In the genomic region with DNA sequence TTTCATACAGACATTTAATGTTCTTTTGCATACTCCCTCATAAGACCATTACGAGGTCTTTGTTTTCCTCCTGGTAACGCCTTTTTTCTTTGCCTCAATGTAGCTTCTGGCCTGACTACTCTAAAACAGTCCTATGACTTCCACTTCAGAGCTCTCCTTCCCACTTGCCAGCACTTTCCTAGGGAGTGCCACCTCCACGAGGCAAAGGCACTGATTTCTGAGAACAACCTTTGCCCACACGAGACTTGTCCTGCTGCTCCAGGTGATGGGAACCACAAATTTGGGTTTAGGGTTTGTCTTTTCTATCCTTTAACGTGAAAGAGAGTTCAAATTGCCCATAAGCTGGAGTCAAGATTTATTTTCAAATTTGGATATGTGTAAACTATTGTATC, we compare ENCODE assay signal across 7 mouse cellular contexts. TPM values are rescaled to one million over a fixed set of nuclear protein-coding genes. Genes with fewer than 3 reads are reported as not detected.
DNase-seq lines count a peak whose midpoint lies in the region; ATAC-seq and TF ChIP-seq lines count a peak whose summit lies in the region.

No protein-coding gene starts in this region.

- no peak for DNase-seq in neural tube, embryonic 11.5 days (ENCODE audit: low spot score)
- no peak for DNase-seq in neural tube, embryonic 10.5 days (ENCODE audit: extremely low spot score, low spot score)
- DNase-seq in stomach, postnatal 0 days (ENCODE audit: low spot score) = no peak
- no peak for DNase-seq in spleen, postnatal 10 days (ENCODE audit: low spot score in 2 of 2)
- no peak for DNase-seq in urinary bladder, adult 18-20 months (ENCODE audit: low spot score in 2 of 2)

- H3K4me2 ChIP-seq in neural tube, embryonic 11.5 days (ENCODE audit: low read depth) = peak overlapping the region; percentile 45
- peak overlapping the region; percentile 82 for H3K4me2 ChIP-seq in forebrain, embryonic 13.5 days
- peak overlapping the region; percentile 67 for H3K4me2 ChIP-seq in liver, embryonic 12.5 days
- peak overlapping the region; percentile 70 for H3K4me2 ChIP-seq in stomach, postnatal 0 days (replicated peaks; ENCODE audit: low read depth)

- peaks cover 34% of the 10 kb centered on the region for H3K36me3 ChIP-seq in neural tube, embryonic 11.5 days (ENCODE audit: control insufficient read depth, insufficient read depth, low read length)
- H3K36me3 ChIP-seq in forebrain, embryonic 13.5 days (ENCODE audit: poor library complexity, severe bottlenecking) = peaks cover 76% of the 10 kb centered on the region
- H3K36me3 ChIP-seq in liver, embryonic 12.5 days = peaks cover 80% of the 10 kb centered on the region
- H3K36me3 ChIP-seq in stomach, postnatal 0 days (ENCODE audit: control insufficient read depth, insufficient read depth, low read length) = peaks cover 24% of the 10 kb centered on the region

- peak overlapping the region; percentile 76; the same call in 1 of the 2 replicates for H3K27ac ChIP-seq in neural tube, embryonic 11.5 days (ENCODE audit: low read depth, low read length)
- H3K27ac ChIP-seq in forebrain, embryonic 13.5 days = peak overlapping the region; percentile 84
- H3K27ac ChIP-seq in liver, embryonic 12.5 days = peak overlapping the region; percentile 86
- peak overlapping the region; percentile 92 for H3K27ac ChIP-seq in stomach, postnatal 0 days (replicated peaks)

- ATAC-seq in neural tube, embryonic 11.5 days (ENCODE audit: insufficient read depth, low FRiP score, low TSS enrichment) = no peak
- ATAC-seq in forebrain, embryonic 13.5 days = no peak
- no peak for ATAC-seq in liver, embryonic 12.5 days
- ATAC-seq in stomach, postnatal 0 days (ENCODE audit: low FRiP score, low TSS enrichment) = peak; percentile 23; the same call in 1 of the 2 replicates

- TF ChIP-seq CTCF in stomach, postnatal 0 days (IDR thresholded peaks at IDR 0.05; ENCODE audit: low read depth) = no peak; the same call in 1 of the 2 replicates

- 46% methylated on average over 5 of the region's 5 CpGs for WGBS in neural tube, embryonic 11.5 days
- 51% methylated on average over 5 of the region's 5 CpGs for WGBS in forebrain, embryonic 13.5 days
- WGBS in liver, embryonic 12.5 days (ENCODE audit: insufficient replicate concordance) = 41% methylated on average over 5 of the region's 5 CpGs
- WGBS in stomach, postnatal 0 days = 16% methylated on average over 5 of the region's 5 CpGs

- H3K4me1 ChIP-seq in neural tube, embryonic 11.5 days (ENCODE audit: control insufficient read depth, insufficient read depth, low read length) = no peaks in the 10 kb centered on the region
- H3K4me1 ChIP-seq in forebrain, embryonic 13.5 days = peaks cover 25% of the 10 kb centered on the region
- H3K4me1 ChIP-seq in liver, embryonic 12.5 days = peaks cover 42% of the 10 kb centered on the region
- H3K4me1 ChIP-seq in stomach, postnatal 0 days (replicated peaks; ENCODE audit: control insufficient read depth, insufficient read depth) = 0 out of 2 replicates have a peak, but pooled peaks cover 3% of the 10 kb centered on the region

- H3K27me3 ChIP-seq in neural tube, embryonic 11.5 days (ENCODE audit: control insufficient read depth, insufficient read depth, low read length) = no peaks in the 10 kb centered on the region
- H3K27me3 ChIP-seq in forebrain, embryonic 13.5 days = no peaks in the 10 kb centered on the region
- H3K27me3 ChIP-seq in liver, embryonic 12.5 days (replicated peaks) = no peaks in the 10 kb centered on the region
- no peaks in the 10 kb centered on the region for H3K27me3 ChIP-seq in stomach, postnatal 0 days (ENCODE audit: control insufficient read depth, insufficient read depth, low read length)

- H3K4me3 ChIP-seq in neural tube, embryonic 11.5 days (ENCODE audit: low read depth, low read length) = peak overlapping the region; percentile 47
- peak overlapping the region; percentile 73 for H3K4me3 ChIP-seq in forebrain, embryonic 13.5 days
- H3K4me3 ChIP-seq in liver, embryonic 12.5 days = peak overlapping the region; percentile 80
- peak overlapping the region; percentile 43 for H3K4me3 ChIP-seq in stomach, postnatal 0 days (ENCODE audit: low read depth, low read length)

- no peak for TF ChIP-seq EP300 in stomach, postnatal 0 days (optimal IDR thresholded peaks at IDR 0.05)

- peak overlapping the region; percentile 60 for H3K9ac ChIP-seq in neural tube, embryonic 11.5 days (ENCODE audit: low read length)
- H3K9ac ChIP-seq in forebrain, embryonic 13.5 days = peak overlapping the region; percentile 53
- peak overlapping the region; percentile 70 for H3K9ac ChIP-seq in liver, embryonic 12.5 days
- H3K9ac ChIP-seq in stomach, postnatal 0 days (ENCODE audit: low read length) = peak overlapping the region; percentile 69

- no peaks in the 10 kb centered on the region for H3K9me3 ChIP-seq in neural tube, embryonic 11.5 days (ENCODE audit: control insufficient read depth, low read length)
- H3K9me3 ChIP-seq in forebrain, embryonic 13.5 days (replicated peaks) = no peaks in the 10 kb centered on the region
- no peaks in the 10 kb centered on the region for H3K9me3 ChIP-seq in liver, embryonic 12.5 days (replicated peaks)
- H3K9me3 ChIP-seq in stomach, postnatal 0 days (ENCODE audit: control insufficient read depth, low read length) = no peaks in the 10 kb centered on the region

RNA-seq across cellular contexts. Expression of a gene that starts 0.6 kb away (rescaled TPM):
- 468 and 469 TPM in 2 replicates for polyA plus RNA-seq in neural tube, embryonic 11.5 days (2014; fragmentation: Nextera tagmentation; extraction: Ambion mirVana)
- 369 and 373 TPM in 2 replicates for polyA plus RNA-seq in forebrain, embryonic 13.5 days (2015; fragmentation: Nextera tagmentation; extraction: Ambion mirVana)
- 358 and 366 TPM in 2 replicates for polyA plus RNA-seq in liver, embryonic 12.5 days (2016; fragmentation: Nextera tagmentation; extraction: Ambion mirVana)
- 240 and 247 TPM in 2 replicates for polyA plus RNA-seq in stomach, postnatal 0 days (2015; fragmentation: Nextera tagmentation; extraction: Ambion mirVana)

RNA-seq across cellular contexts. Expression of a gene that starts 12.5 kb away (rescaled TPM):
- polyA plus RNA-seq in neural tube, embryonic 11.5 days (2014; fragmentation: Nextera tagmentation; extraction: Ambion mirVana) = 30.2 and 36.3 TPM in 2 replicates
- polyA plus RNA-seq in forebrain, embryonic 13.5 days (2015; fragmentation: Nextera tagmentation; extraction: Ambion mirVana) = 35.3 and 36.7 TPM in 2 replicates
- 26.0 and 27.7 TPM in 2 replicates for polyA plus RNA-seq in liver, embryonic 12.5 days (2016; fragmentation: Nextera tagmentation; extraction: Ambion mirVana)
- 14.9 and 15.8 TPM in 2 replicates for polyA plus RNA-seq in stomach, postnatal 0 days (2015; fragmentation: Nextera tagmentation; extraction: Ambion mirVana)

RNA-seq across cellular contexts. Expression of a gene that starts 22.9 kb away (rescaled TPM):
- polyA plus RNA-seq in neural tube, embryonic 11.5 days (2014; fragmentation: Nextera tagmentation; extraction: Ambion mirVana) = 4.4 and 4.5 TPM in 2 replicates
- polyA plus RNA-seq in forebrain, embryonic 13.5 days (2015; fragmentation: Nextera tagmentation; extraction: Ambion mirVana) = 2.8 and 3.0 TPM in 2 replicates
- 1.8 and 2.0 TPM in 2 replicates for polyA plus RNA-seq in liver, embryonic 12.5 days (2016; fragmentation: Nextera tagmentation; extraction: Ambion mirVana)
- 86.6 and 103 TPM in 2 replicates for polyA plus RNA-seq in stomach, postnatal 0 days (2015; fragmentation: Nextera tagmentation; extraction: Ambion mirVana)

RNA-seq across cellular contexts. Expression of a gene that starts 24.5 kb away (rescaled TPM):
- 55.6 and 57.5 TPM in 2 replicates for polyA plus RNA-seq in neural tube, embryonic 11.5 days (2014; fragmentation: Nextera tagmentation; extraction: Ambion mirVana)
- 178 and 180 TPM in 2 replicates for polyA plus RNA-seq in forebrain, embryonic 13.5 days (2015; fragmentation: Nextera tagmentation; extraction: Ambion mirVana)
- 138 and 140 TPM in 2 replicates for polyA plus RNA-seq in liver, embryonic 12.5 days (2016; fragmentation: Nextera tagmentation; extraction: Ambion mirVana)
- polyA plus RNA-seq in stomach, postnatal 0 days (2015; fragmentation: Nextera tagmentation; extraction: Ambion mirVana) = 68.0 and 69.3 TPM in 2 replicates

RNA-seq across cellular contexts. Expression of a gene that starts 36.8 kb away (rescaled TPM):
- polyA plus RNA-seq in neural tube, embryonic 11.5 days (2014; fragmentation: Nextera tagmentation; extraction: Ambion mirVana) = 7.9 and 9.3 TPM in 2 replicates
- 8.9 and 9.6 TPM in 2 replicates for polyA plus RNA-seq in forebrain, embryonic 13.5 days (2015; fragmentation: Nextera tagmentation; extraction: Ambion mirVana)
- polyA plus RNA-seq in liver, embryonic 12.5 days (2016; fragmentation: Nextera tagmentation; extraction: Ambion mirVana) = 21.3 and 23.0 TPM in 2 replicates
- 24.6 and 26.6 TPM in 2 replicates for polyA plus RNA-seq in stomach, postnatal 0 days (2015; fragmentation: Nextera tagmentation; extraction: Ambion mirVana)

Comparison
In these comparisons a context has a peak if more than half of its experiments do, and no peak if none do; other contexts are left out.
1. RNA of a gene that starts 22.9 kb away (polyA plus RNA-seq): 86.6 to 103 TPM in stomach, postnatal 0 days; 4.4 to 4.5 TPM in neural tube, embryonic 11.5 days, 2.8 to 3.0 TPM in forebrain, embryonic 13.5 days and 1.8 to 2.0 TPM in liver, embryonic 12.5 days; every median in the first group is over 10 times any median in the second.
2. Peak in every context shown above with its lines, with median percentiles within 50 percentile points of each other: H3K27ac ChIP-seq, H3K4me2 ChIP-seq, H3K4me3 ChIP-seq and H3K9ac ChIP-seq.